Mouse (Mus musculus) liver, adult 2 months (tissue): ENCODE data around the gene Nlgn1.

Source experiments
- CTCF ChIP-seq: fragments of 200-500 bp; IDR thresholded peaks from 2 replicates; pipeline ENCODE4 v1.5.1; 2011; ENCODE audit warnings: low read depth, low read length, control low read depth
- POLR2A ChIP-seq: fragments of 200-500 bp; IDR thresholded peaks from 2 replicates; pipeline ENCODE4 v1.6.1; 2011; ENCODE audit warnings: low read length, control low read depth; ENCODE audit not compliant: insufficient read depth; ENCODE audit errors: extremely low read depth

GRCm38 (mm10) chr3:26145441-26145840 lies 186.8 kb downstream of the Nlgn1 start:
- TF ChIP-seq CTCF, result no peak
- no peak for TF ChIP-seq POLR2A
